ENCODE assay signal across 22 mouse cellular contexts in genomic region chr5:73994850-73995249, GRCm38 (mm10).
DNase-seq lines count a peak whose midpoint lies in the region; ATAC-seq and TF ChIP-seq lines count a peak whose summit lies in the region.
"Had no signal": no experiment of that assay in that cellular context is flagged by ENCODE, and none has a peak within 500 bp of the region (broad histone marks: within the 10 kb centered on the region; RNA-seq: fewer than 3 reads in every experiment).

No protein-coding gene starts in this region.

- no peaks in the 10 kb centered on the region for H3K4me1 ChIP-seq in hindbrain, embryonic 15.5 days (replicated peaks)
- H3K4me1 ChIP-seq in hindbrain, embryonic 10.5 days (replicated peaks) = peaks cover 6% of the 10 kb centered on the region
- H3K4me1 ChIP-seq in liver, embryonic 12.5 days = no peaks in the 10 kb centered on the region
- no peaks in the 10 kb centered on the region for H3K4me1 ChIP-seq in liver, postnatal 0 days (ENCODE audit: insufficient read depth)
- H3K4me1 ChIP-seq in midbrain, embryonic 16.5 days (ENCODE audit: control insufficient read depth, insufficient read depth, low read length) = no peaks in the 10 kb centered on the region
- H3K4me1 ChIP-seq in midbrain, embryonic 14.5 days (ENCODE audit: control insufficient read depth, insufficient read depth, low read length) = no peaks in the 10 kb centered on the region
- H3K4me1 ChIP-seq in forebrain, embryonic 12.5 days = peaks cover 7% of the 10 kb centered on the region
- H3K4me1 ChIP-seq: embryonic facial prominence, embryonic 15.5 days; forebrain, embryonic 15.5 days had no signal

- no peak overlapping the region for H3K27ac ChIP-seq in hindbrain, embryonic 15.5 days (replicated peaks)
- H3K27ac ChIP-seq in hindbrain, embryonic 10.5 days = no peak overlapping the region
- H3K27ac ChIP-seq in liver, embryonic 12.5 days = no peak overlapping the region
- no peak overlapping the region for H3K27ac ChIP-seq in liver, postnatal 0 days (ENCODE audit: low read depth)
- no peak overlapping the region for H3K27ac ChIP-seq in midbrain, embryonic 16.5 days (ENCODE audit: low read length)
- H3K27ac ChIP-seq in midbrain, embryonic 14.5 days (replicated peaks; ENCODE audit: low read depth, low read length) = no peak overlapping the region
- H3K27ac ChIP-seq in forebrain, embryonic 12.5 days = no peak overlapping the region
- H3K27ac ChIP-seq: embryonic facial prominence, embryonic 15.5 days; forebrain, embryonic 15.5 days; heart, embryonic 10.5 days; hindbrain, embryonic 12.5 days; limb, embryonic 13.5 days; macrophage; midbrain, embryonic 12.5 days had no signal

- no peak overlapping the region for H3K4me3 ChIP-seq in hindbrain, embryonic 15.5 days
- no peak overlapping the region for H3K4me3 ChIP-seq in hindbrain, embryonic 10.5 days
- H3K4me3 ChIP-seq in liver, embryonic 12.5 days = no peak overlapping the region
- H3K4me3 ChIP-seq in liver, postnatal 0 days (ENCODE audit: low read depth, low read length) = no peak overlapping the region
- no peak overlapping the region for H3K4me3 ChIP-seq in midbrain, embryonic 16.5 days (ENCODE audit: low read depth, low read length)
- H3K4me3 ChIP-seq in midbrain, embryonic 14.5 days (replicated peaks; ENCODE audit: low read depth, low read length) = no peak overlapping the region
- no peak overlapping the region for H3K4me3 ChIP-seq in forebrain, embryonic 12.5 days (replicated peaks)
- H3K4me3 ChIP-seq: embryonic facial prominence, embryonic 15.5 days; forebrain, embryonic 15.5 days; heart, embryonic 10.5 days; hindbrain, embryonic 12.5 days; limb, embryonic 13.5 days; midbrain, embryonic 12.5 days; myocyte had no signal

- peak; percentile 30; the same call in 1 of the 2 replicates for ATAC-seq in hindbrain, embryonic 15.5 days (ENCODE audit: low FRiP score, low read depth)
- ATAC-seq in liver, embryonic 12.5 days = 0 out of 2 replicates have a peak, but pooled peaks have one; percentile 27
- no peak for ATAC-seq in liver, postnatal 0 days
- peak; percentile 45; the same call in 1 of the 2 replicates for ATAC-seq in midbrain, embryonic 16.5 days
- no peak for ATAC-seq in midbrain, embryonic 14.5 days (ENCODE audit: low FRiP score, low TSS enrichment)
- no peak for ATAC-seq in forebrain, embryonic 12.5 days (ENCODE audit: low FRiP score)
- ATAC-seq: forebrain, embryonic 15.5 days had no signal

- TF ChIP-seq CTCF in liver, postnatal 0 days (IDR thresholded peaks at IDR 0.05; ENCODE audit: low read depth) = no peak

- H3K4me2 ChIP-seq in hindbrain, embryonic 15.5 days = no peak overlapping the region
- no peak overlapping the region for H3K4me2 ChIP-seq in liver, embryonic 12.5 days
- no peak overlapping the region for H3K4me2 ChIP-seq in liver, postnatal 0 days (ENCODE audit: low read depth, low read length)
- H3K4me2 ChIP-seq in midbrain, embryonic 16.5 days (ENCODE audit: low read length) = no peak overlapping the region
- H3K4me2 ChIP-seq in midbrain, embryonic 14.5 days (ENCODE audit: low read length) = no peak overlapping the region
- H3K4me2 ChIP-seq in forebrain, embryonic 12.5 days = no peak overlapping the region
- H3K4me2 ChIP-seq: embryonic facial prominence, embryonic 15.5 days; forebrain, embryonic 15.5 days; hindbrain, embryonic 12.5 days; limb, embryonic 13.5 days; midbrain, embryonic 12.5 days had no signal

- DNase-seq in hindbrain, embryonic 10.5 days (ENCODE audit: low spot score) = no peak
- no peak for DNase-seq in liver, postnatal 0 days
- no peak for DNase-seq in midbrain, embryonic 14.5 days
- DNase-seq: adrenal gland, postnatal 25 days; cerebellum, adult 8-10 months; cerebellum, postnatal 36 days; embryo, embryonic 11 days; heart, postnatal 10 days; kidney, adult 8-10 months; layer of hippocampus, adult 9-11 months had no signal

- no peak for TF ChIP-seq EP300 in liver, postnatal 0 days (IDR thresholded peaks at IDR 0.05; ENCODE audit: low read depth)

- H3K9ac ChIP-seq in hindbrain, embryonic 15.5 days = no peak overlapping the region
- no peak overlapping the region for H3K9ac ChIP-seq in liver, embryonic 12.5 days
- no peak overlapping the region for H3K9ac ChIP-seq in liver, postnatal 0 days (replicated peaks)
- no peak overlapping the region for H3K9ac ChIP-seq in midbrain, embryonic 16.5 days (ENCODE audit: low read depth, low read length)
- H3K9ac ChIP-seq in midbrain, embryonic 14.5 days (replicated peaks; ENCODE audit: low read length) = no peak overlapping the region
- no peak overlapping the region for H3K9ac ChIP-seq in forebrain, embryonic 12.5 days
- H3K9ac ChIP-seq: embryonic facial prominence, embryonic 15.5 days; forebrain, embryonic 15.5 days; hindbrain, embryonic 12.5 days; limb, embryonic 13.5 days; midbrain, embryonic 12.5 days had no signal

- no peaks in the 10 kb centered on the region for H3K27me3 ChIP-seq in hindbrain, embryonic 15.5 days
- H3K27me3 ChIP-seq in hindbrain, embryonic 10.5 days (ENCODE audit: insufficient read depth, poor library complexity, severe bottlenecking) = no peaks in the 10 kb centered on the region
- H3K27me3 ChIP-seq in liver, embryonic 12.5 days (replicated peaks) = no peaks in the 10 kb centered on the region
- H3K27me3 ChIP-seq in liver, postnatal 0 days (ENCODE audit: insufficient read depth, low read length) = no peaks in the 10 kb centered on the region
- no peaks in the 10 kb centered on the region for H3K27me3 ChIP-seq in midbrain, embryonic 16.5 days (ENCODE audit: control insufficient read depth, insufficient read depth, low read depth, low read length)
- no peaks in the 10 kb centered on the region for H3K27me3 ChIP-seq in midbrain, embryonic 14.5 days (ENCODE audit: control insufficient read depth, insufficient read depth, low read length)
- no peaks in the 10 kb centered on the region for H3K27me3 ChIP-seq in forebrain, embryonic 12.5 days
- H3K27me3 ChIP-seq: embryonic facial prominence, embryonic 15.5 days; forebrain, embryonic 15.5 days; hindbrain, embryonic 12.5 days; limb, embryonic 13.5 days; midbrain, embryonic 12.5 days had no signal

- 0 out of 2 replicates have a peak, but pooled peaks cover 6% of the 10 kb centered on the region for H3K36me3 ChIP-seq in hindbrain, embryonic 15.5 days
- H3K36me3 ChIP-seq in hindbrain, embryonic 10.5 days = peaks cover 18% of the 10 kb centered on the region
- peaks cover 24% of the 10 kb centered on the region for H3K36me3 ChIP-seq in liver, embryonic 12.5 days
- H3K36me3 ChIP-seq in liver, postnatal 0 days (replicated peaks; ENCODE audit: insufficient read depth, low read length) = peaks cover 3% of the 10 kb centered on the region; the same call in 1 of the 2 replicates
- H3K36me3 ChIP-seq in midbrain, embryonic 16.5 days (ENCODE audit: control insufficient read depth, insufficient read depth, low read length) = 0 out of 2 replicates have a peak, but pooled peaks cover 2% of the 10 kb centered on the region
- no peaks in the 10 kb centered on the region for H3K36me3 ChIP-seq in midbrain, embryonic 14.5 days (ENCODE audit: control insufficient read depth, insufficient read depth, low read length)
- H3K36me3 ChIP-seq in forebrain, embryonic 12.5 days (replicated peaks) = 0 out of 2 replicates have a peak, but pooled peaks cover 6% of the 10 kb centered on the region
- H3K36me3 ChIP-seq: forebrain, embryonic 15.5 days; midbrain, embryonic 12.5 days had no signal

- H3K9me3 ChIP-seq in hindbrain, embryonic 15.5 days = no peaks in the 10 kb centered on the region
- H3K9me3 ChIP-seq in hindbrain, embryonic 10.5 days = no peaks in the 10 kb centered on the region
- no peaks in the 10 kb centered on the region for H3K9me3 ChIP-seq in liver, embryonic 12.5 days (replicated peaks)
- H3K9me3 ChIP-seq in liver, postnatal 0 days (ENCODE audit: low read length) = no peaks in the 10 kb centered on the region
- H3K9me3 ChIP-seq in midbrain, embryonic 16.5 days (replicated peaks; ENCODE audit: control insufficient read depth, low read length, poor library complexity, severe bottlenecking) = no peaks in the 10 kb centered on the region
- no peaks in the 10 kb centered on the region for H3K9me3 ChIP-seq in midbrain, embryonic 14.5 days (ENCODE audit: control insufficient read depth, low read length)
- H3K9me3 ChIP-seq in forebrain, embryonic 12.5 days = no peaks in the 10 kb centered on the region
- H3K9me3 ChIP-seq: embryonic facial prominence, embryonic 15.5 days; forebrain, embryonic 15.5 days; heart, embryonic 10.5 days; hindbrain, embryonic 12.5 days; limb, embryonic 13.5 days; midbrain, embryonic 12.5 days had no signal

Comparison
In these comparisons a context has a peak if more than half of its experiments do, and no peak if none do; other contexts are left out.
1. ATAC-seq: peak in hindbrain, embryonic 15.5 days (single experiment), liver, embryonic 12.5 days (single experiment) and midbrain, embryonic 16.5 days (single experiment); none in liver, postnatal 0 days (single experiment), midbrain, embryonic 14.5 days (single experiment) and forebrain, embryonic 12.5 days (single experiment).